Mouse (Mus musculus) right cerebral cortex, postnatal 4 days (tissue): ENCODE measurements around the gene Xylt2.
"Not testable (repeated sequence)": the region's sequence is repeated elsewhere in the genome, so short reads cannot be mapped to it uniquely, and the experiment has no call there.

Experiments used
- DNase-seq: peaks from one replicate; pipeline ENCODE4 v3.0.0-alpha.2; 2022

Xylt2 gene

GRCm38 (mm10) chr11:94675446-94675845 is 1.9 kb downstream of the Xylt2 start:
- no peak for DNase-seq

- DNase-seq: no peak
Observed at GRCm38 (mm10) chr11:94674984-94675383, 2.3 kb downstream of the Xylt2 start.

- no peak for DNase-seq
Observed at GRCm38 (mm10) chr11:94665281-94665680, 12.0 kb downstream of the Xylt2 start.

- no peak for DNase-seq
Observed at GRCm38 (mm10) chr11:94661344-94661743, 16.0 kb downstream of the Xylt2 start.

DNA sequence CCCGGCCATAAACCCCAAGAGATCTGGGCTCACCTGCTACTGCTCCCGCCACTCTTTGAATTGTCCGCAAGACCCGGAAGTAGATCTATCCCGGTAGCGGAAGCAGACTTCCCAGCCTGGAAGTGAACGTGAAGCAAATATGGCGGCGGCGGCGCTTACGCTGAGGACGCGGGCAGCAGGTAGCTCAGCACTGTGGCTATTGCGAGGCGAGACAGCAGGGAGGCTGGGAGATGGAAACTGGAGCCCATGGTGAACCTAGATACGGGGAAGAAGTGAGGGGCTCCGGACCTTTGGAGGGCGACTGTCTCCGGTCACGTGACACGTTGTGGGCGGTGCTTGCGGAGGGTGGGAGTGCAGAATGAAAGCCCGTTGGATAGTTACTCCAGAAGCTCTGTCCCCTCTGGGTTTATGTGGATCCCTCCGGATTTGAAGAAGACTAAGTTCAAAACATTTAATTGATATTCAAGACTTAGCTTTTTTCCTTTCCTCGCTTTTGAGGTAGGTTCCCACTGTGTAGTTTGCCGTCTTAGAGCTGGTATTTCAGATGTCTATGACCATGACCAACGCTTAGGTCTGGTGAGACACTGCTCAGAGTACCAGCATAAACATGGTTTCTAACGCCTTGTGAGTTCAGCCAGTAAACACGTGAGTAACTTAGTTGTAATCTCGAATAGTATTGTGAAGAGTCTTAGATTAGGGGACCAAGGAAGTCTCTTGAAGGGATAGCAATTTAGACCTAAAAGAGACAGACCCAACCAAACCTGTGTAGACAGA is 23.5 kb downstream of the Xylt2 start, which contains the start of the genes Mrpl27 and Eme1:
TSS of gene Mrpl27 (plus strand) at position 105 of the 774 bp plus-strand sequence.
TSS of gene Eme1 (minus strand) at position 302 of the 774 bp plus-strand sequence.
- peak; percentile 78 for DNase-seq

GRCm38 (mm10) chr11:94652973-94653372 is 24.3 kb downstream of the Xylt2 start:
- DNase-seq: no peak

DNA sequence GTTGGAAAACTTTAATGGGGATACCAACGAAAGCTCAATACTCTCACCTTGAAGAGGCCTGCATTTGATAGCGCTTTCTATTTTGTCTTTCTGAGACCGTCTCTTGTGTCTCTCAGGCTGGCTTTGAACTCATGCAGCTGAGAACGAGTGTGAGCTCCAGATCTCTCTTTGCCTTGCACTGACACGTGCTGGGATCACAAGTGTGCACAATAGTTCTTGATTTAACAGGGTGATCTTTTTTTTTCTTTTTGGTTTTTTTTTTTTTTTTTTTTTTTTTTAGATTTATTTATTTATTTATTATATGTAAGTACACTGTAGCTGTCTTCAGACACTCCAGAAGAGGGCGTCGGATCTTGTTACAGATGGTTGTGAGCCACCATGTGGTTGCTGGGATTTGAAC is 26.1 kb downstream of the Xylt2 start:
- DNase-seq: not testable (repeated sequence)

DNA sequence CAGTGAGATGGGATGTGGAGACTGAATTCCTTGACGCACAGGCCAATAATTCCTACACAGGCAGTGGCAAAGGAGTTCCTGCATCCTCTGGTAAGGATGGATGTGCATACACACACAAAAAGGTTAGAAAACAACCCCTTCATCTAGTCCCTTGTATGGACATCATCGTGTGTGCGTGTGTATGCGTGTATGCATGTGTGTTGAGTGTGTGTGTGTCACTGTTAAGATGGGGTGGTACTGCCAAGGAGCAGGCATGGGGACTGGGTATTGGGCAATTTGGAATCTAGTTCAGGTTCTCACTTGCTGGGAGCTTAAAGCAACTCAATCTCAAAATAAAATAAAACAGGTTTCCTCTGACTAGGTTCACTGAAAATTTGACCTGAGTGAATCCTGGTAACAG is 30.9 kb downstream of the Xylt2 start:
- DNase-seq: no peak

DNA sequence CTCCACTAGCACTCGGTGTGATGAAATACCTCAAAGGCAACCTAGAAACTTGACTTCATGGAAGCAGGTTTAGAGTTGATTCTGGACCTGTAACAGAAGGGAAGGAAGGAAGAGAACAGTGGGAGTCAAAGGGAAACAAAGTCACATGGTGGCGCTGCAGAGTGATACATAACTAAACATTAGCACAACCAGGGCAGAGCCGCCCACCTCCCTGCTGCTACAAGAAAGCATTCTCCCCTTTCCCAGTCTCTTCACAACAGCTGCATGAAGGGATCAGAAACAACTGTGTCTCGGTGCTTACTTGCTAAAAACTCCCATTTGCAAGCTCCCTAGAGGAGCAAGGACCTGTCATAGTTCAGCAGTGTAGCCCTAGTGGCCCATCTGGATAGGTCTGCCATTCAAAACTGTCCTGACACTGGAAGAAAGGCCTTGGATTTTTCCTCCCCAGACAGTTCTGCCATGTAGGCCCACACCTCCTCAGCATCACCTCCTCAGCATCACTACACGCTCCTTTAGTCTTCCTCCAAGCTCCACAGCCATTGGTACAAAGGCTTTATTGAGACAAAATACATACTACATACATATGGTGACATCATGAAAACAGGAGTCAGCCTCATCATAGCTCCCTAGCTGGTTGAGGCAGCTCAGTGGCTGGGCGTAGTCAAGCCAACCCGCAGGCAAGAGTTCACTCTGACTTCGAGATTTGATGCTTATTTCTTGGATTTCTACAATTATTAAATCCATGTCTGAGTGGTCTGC is 32.7 kb downstream of the Xylt2 start:
- DNase-seq: no peak

DNA sequence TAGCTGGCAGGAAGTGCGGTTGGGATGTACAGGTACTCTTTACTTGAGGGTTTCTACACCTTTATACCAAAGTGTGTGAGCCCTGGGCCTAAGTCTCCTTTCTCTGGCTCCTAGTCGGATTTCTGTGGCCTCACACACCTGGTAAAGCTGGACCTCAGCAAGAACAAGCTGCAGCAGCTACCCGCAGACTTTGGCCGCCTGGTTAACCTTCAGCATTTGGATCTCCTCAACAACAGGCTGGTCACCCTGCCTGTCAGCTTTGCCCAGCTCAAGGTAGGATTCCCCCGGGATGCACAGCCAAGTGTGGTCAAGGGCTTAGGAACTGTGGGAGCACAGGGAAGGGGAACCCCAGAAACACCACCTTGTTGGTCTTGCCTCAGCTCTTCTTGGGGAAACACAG is 42.9 kb downstream of the Xylt2 start:
- no peak for DNase-seq

DNA sequence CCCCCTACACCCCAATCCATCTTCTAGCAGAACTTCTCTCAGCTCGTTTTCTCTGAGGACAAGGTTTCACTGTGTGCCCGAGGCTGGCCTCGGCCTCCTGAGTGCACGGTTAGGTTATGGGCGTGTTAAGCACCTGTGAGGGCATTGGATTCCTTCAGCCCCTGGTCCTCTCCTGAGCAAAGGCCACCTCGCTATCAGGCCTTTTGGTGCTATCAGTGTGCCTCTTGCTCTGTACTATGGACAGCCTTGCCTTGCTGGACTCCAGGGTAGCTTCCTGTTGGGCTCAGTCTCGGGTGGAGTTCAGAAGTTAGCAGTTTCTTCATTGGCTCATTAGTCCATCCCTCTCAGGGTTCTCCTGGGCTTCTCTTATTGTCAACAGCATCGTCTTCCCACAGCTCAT is 44.3 kb downstream of the Xylt2 start:
- no peak for DNase-seq

DNA sequence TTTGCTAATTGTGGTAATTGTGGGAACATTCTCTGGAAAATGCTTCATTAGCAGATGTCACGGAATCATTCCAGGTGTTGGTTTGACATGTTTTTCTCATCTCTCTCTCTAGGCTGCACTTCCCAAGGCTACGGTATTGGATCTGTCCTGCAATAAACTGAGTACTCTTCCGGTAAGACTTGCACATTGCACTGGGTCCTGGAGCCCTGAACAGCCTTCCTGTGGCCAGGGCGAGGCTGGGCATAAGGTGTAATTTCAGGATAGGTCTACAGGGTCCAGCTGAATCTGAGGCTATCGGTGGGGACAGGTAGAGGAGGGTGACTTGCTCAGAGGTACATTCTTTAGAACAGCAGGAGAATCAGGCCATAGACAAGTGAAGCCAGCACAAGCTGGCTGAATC is 45.3 kb downstream of the Xylt2 start:
- no peak for DNase-seq

- peak; percentile 36 for DNase-seq
Observed at GRCm38 (mm10) chr11:94630199-94631011, 46.9 kb downstream of the Xylt2 start.

- no peak for DNase-seq
Observed at GRCm38 (mm10) chr11:94629884-94630198, 47.5 kb downstream of the Xylt2 start.

DNA sequence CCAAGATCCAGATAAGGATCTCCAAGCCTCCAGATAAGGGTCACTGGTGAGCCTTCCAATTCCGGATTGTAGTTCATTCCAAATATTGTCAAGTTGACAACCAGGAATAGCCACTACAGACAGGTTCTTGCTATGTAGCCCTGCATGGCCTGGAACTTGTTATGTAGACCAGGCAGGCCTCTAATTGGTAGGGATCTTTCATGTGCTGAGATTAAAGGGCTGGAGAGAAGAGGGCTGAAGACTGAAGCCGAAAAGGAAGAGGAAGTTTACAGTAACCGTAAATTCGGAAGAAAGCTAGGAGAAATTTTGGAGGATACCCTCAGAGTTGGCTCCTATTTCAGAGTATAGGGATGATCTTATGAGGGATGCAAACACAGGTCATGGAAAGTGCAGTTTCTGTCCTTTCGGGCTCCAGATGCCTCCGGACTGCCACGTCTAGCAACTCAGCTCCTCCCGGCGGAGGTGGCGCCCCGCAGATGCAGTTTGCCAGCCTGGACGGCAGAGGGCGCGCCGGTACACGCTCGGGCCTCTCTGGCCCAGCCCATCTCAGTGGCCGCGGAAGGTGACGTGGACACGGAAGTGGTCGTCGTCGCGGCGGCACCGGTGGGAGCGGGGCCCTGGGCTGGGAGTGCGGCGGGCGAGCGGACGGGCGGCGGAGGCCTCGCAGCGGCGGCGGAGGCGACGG is 48.0 kb downstream of the Xylt2 start, which contains the start of gene Lrrc59:
TSS of gene Lrrc59 (plus strand) at position 569 of the 685 bp plus-strand sequence.
- DNase-seq: peak; percentile 93

DNA sequence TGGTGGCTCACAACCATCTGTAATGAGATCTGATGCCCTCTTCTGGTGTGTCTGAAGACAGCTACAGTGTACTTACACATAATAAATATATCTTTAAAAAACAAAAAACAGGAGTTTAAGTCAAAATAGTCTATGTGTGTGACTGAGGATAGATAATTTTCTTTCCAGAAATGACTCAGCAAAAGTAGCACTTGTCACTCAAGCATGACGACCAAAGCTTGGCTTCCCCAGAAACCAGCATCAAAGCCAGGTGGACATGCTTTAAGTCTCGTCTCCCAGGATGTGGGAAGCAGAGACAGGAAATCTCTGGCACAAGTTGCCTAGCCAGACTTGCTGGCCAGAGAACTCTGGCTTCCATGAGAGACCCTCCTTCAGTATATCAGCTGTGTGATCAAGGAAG is 55.2 kb downstream of the Xylt2 start:
- no peak for DNase-seq

DNA sequence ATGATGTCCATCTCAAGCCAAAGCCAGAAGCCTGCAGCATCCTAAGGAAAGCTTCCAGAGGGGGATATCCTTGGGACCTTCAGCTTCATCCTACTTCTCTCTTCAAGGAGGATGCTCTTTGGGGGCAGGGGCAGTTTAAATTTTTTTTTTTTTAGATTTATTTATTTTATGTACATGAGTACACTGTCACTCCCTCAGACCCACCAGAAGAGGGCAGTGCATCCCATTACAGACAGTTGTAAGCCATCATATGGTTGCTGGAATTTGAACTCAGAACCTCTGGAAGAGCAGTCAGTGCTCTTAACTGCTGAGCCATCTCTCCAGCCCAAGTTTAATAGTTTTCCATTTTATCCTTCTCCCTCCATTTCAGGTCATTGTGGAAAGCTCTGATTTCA is 55.9 kb downstream of the Xylt2 start:
- DNase-seq: no peak

GRCm38 (mm10) chr11:94620766-94621457 is 56.4 kb downstream of the Xylt2 start:
- DNase-seq: no peak

- no peak for DNase-seq
Observed at GRCm38 (mm10) chr11:94617646-94618045, 59.7 kb downstream of the Xylt2 start.

- no peak for DNase-seq
Observed at GRCm38 (mm10) chr11:94615494-94615893, 61.8 kb downstream of the Xylt2 start.

DNA sequence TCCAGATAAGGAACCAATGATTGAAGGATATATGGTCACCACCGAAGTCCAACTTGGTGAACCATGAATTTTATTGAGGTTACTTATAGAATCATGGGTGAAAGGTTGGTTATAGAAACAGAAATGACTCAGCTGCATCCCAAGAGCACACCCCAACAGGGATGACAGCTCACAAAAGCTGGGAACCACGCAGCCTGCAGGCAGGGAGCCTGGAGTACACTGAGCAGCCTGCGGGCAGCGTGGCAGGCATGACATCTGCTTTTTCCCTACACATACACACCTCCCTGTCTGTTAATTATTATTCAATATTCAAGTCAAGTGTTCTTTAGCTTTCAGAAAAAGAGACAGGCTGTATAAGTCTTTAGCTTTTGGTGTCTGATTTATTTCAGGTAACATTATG is 62.7 kb downstream of the Xylt2 start:
- no peak for DNase-seq
